Mouse (Mus musculus) layer of hippocampus, postnatal 36 days (tissue): ENCODE results near the gene Vmn1r57. TPM values are rescaled to one million over a fixed set of nuclear protein-coding genes. Genes with fewer than 3 reads are reported as not detected.
"Not testable (repeated sequence)": the region's sequence is repeated elsewhere in the genome, so short reads cannot be mapped to it uniquely, and the experiment has no call there.

Source experiments
- DNase-seq, 2 experiments: peaks; one replicate each; pipeline ENCODE4 v3.0.0; 2022
- total RNA-seq, 2 experiments: library from RNA; stranded (reverse); gene quantifications; 2 replicates each; pipeline ENCODE4 v1.2.3; 2021

The Vmn1r57 gene
- not detected for total RNA-seq

DNA sequence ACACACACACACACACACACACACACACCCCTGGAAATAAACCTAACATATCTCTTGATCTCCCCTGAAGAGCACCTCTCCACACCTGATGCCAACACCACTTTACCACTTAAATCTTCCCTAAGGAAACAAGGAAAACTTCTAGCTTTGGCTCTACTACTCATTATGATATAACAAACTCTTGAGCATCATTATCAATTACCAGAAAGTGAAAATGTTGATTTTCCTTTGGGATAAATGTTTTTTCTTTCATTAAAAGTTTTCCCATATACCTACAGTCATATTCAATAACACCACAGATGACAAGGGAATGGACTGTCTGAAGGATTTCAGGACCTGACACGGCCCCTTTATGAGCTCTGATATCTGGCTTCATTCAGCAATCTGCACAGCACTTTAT is at the start of gene Vmn1r57:
Vmn1r57 (plus strand) TSS at position 301 of the 400 bp plus-strand sequence.
- not testable (repeated sequence) for DNase-seq

DNA sequence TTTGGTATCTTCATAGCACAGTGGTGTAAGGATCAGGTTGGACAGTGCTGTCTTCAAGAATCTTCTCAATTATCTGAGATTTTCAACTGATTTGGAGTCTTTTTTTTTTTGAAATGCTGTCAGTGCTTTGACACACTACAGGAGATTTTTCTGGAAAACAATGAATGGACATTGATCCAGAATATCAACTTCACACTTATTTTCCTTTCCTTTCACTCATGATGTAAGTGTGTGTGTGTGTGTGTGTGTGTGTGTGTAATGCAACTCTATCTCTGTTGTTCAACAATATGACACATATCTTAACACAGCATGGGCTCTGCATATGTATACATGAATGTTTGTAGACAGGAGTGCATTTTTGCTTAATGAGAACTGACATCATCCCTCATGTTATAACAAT is 21.6 kb upstream of the Vmn1r57 start, which contains the start of gene Vmn1r56:
Vmn1r56 (minus strand) TSS at position 101 of the 400 bp plus-strand sequence.
- DNase-seq, result not testable (repeated sequence)

DNA sequence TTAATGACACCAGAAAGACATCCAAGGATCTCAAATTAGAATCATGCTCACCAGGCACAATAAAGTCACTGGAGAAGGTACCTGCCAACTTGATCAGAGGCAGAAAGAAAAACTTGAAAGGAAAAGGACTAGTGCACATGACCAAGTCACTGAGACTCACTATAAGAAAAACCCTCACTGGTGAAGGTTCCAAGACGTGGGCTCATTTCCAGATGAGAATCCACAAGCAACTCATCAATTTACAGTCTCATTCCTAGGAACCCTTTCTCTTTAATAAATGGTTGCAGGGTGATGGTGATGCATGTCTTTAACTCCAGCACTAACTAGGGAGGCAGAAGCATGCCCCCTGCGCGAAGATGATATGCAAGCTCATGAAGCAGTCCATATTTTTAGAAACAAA is 44.8 kb downstream of the Vmn1r57 start:
- DNase-seq, result no peak

Other genes starting within 250 kb of the Vmn1r57 start
- 1 to 10 TPM in 1 of 2 experiments, under 1 TPM in 1; 0.70 to 1.4 TPM for gene Sbk3, start 247.3 kb upstream of the Vmn1r57 start, total RNA-seq
- gene Zfp579, start 222.3 kb upstream of the Vmn1r57 start, total RNA-seq, result 10 to 100 TPM; 31.6 to 35.9 TPM
- 1 to 10 TPM; 6.5 to 8.1 TPM for gene Zfp524, start 204.1 kb upstream of the Vmn1r57 start, total RNA-seq
- gene Fiz1, start 203.8 kb upstream of the Vmn1r57 start, total RNA-seq, result 10 to 100 TPM; 19.6 to 25.1 TPM
- gene Gm44973, start 203.0 kb upstream of the Vmn1r57 start, total RNA-seq, result not detected
- gene Zfp865, start 198.1 kb upstream of the Vmn1r57 start, total RNA-seq, result 10 to 100 TPM; 33.5 to 39.7 TPM
- gene Ccdc106, start 197.9 kb upstream of the Vmn1r57 start, total RNA-seq, result 10 to 100 TPM; 56.9 to 61.9 TPM
- not detected for gene 4632433K11Rik, start 184.4 kb upstream of the Vmn1r57 start, total RNA-seq
- 1 to 10 TPM; 5.1 to 5.4 TPM for gene Zfp784, start 180.0 kb upstream of the Vmn1r57 start, total RNA-seq
- 10 to 100 TPM; 34.5 to 35.2 TPM for gene Zfp580, start 167.0 kb upstream of the Vmn1r57 start, total RNA-seq
- gene U2af2, start 156.3 kb upstream of the Vmn1r57 start, total RNA-seq, result 100 to 1,000 TPM; 183 to 184 TPM
- gene Epn1, start 138.3 kb upstream of the Vmn1r57 start, total RNA-seq, result 100 to 1,000 TPM; 523 to 530 TPM
- gene Rfpl4, start 101.5 kb upstream of the Vmn1r57 start, total RNA-seq, result not detected
- not detected for gene Rasl2-9, start 92.5 kb upstream of the Vmn1r57 start, total RNA-seq
- not detected for gene Vmn1r55, start 68.8 kb upstream of the Vmn1r57 start, total RNA-seq
- gene Vmn1r56, start 21.7 kb upstream of the Vmn1r57 start, total RNA-seq, result not detected
- gene Gm5065, start 132.0 kb downstream of the Vmn1r57 start, total RNA-seq, result not detected
- not detected for gene Nlrp2, start 132.5 kb downstream of the Vmn1r57 start, total RNA-seq
- not detected for gene Vmn1r58, start 194.9 kb downstream of the Vmn1r57 start, total RNA-seq
- not detected for gene Vmn1r59, start 238.3 kb downstream of the Vmn1r57 start, total RNA-seq